Mouse (Mus musculus): ENCODE data around the gene Tmed2.
"Not testable (repeated sequence)": the region's sequence is repeated elsewhere in the genome, so short reads cannot be mapped to it uniquely, and the experiment has no call there.

The Tmed2 gene

GRCm38 (mm10) chr5:124578633-124579317 is 38.3 kb downstream of the Tmed2 start, which contains the start of the genes Eif2b1 and Gtf2h3:
Gene Eif2b1 (minus strand): TSS chr5:124579131.
Gene Gtf2h3 (plus strand): TSS chr5:124579140.
- DNase-seq = peak; percentile 88

GRCm38 (mm10) chr5:124582515-124582914 is 42.0 kb downstream of the Tmed2 start:
- DNase-seq = no peak

- no peak for DNase-seq
Observed at GRCm38 (mm10) chr5:124592768-124593167, 52.3 kb downstream of the Tmed2 start.

GRCm38 (mm10) chr5:124598224-124599174 is 58.0 kb downstream of the Tmed2 start:
- peak; percentile 90 for DNase-seq

- not testable (repeated sequence) for DNase-seq
Observed at GRCm38 (mm10) chr5:124599726-124600125, 59.2 kb downstream of the Tmed2 start.

Measured in cerebellum, adult 8-10 months (tissue).